Mouse (Mus musculus): ENCODE measurements at regions not wholly inside any gene's neighbourhood (a gene's known extent, or its start where the extent isn't known, plus 50 kb on each side); places are given as distances from the start of the nearest gene placed in this dataset.

- H3K27ac ChIP-seq (replicated peaks), result no peak overlapping the region
- H3K27me3 ChIP-seq (replicated peaks), result no peaks in the 10 kb centered on the region
- no peaks in the 10 kb centered on the region for H3K36me3 ChIP-seq
- no peak overlapping the region for H3K4me3 ChIP-seq
- no peak overlapping the region for H3K9ac ChIP-seq
- H3K4me2 ChIP-seq, result no peak overlapping the region
- no peak for ATAC-seq (ENCODE audit: extremely low read depth, insufficient number of reproducible peaks, low FRiP score, low TSS enrichment)
- H3K4me1 ChIP-seq, result no peaks in the 10 kb centered on the region
- no peaks in the 10 kb centered on the region for H3K9me3 ChIP-seq
- 43% methylated on average over 7 of the region's 7 CpGs for WGBS
These were observed 623.4 kb upstream of the Cypt12 start for GRCm38 (mm10) chr3:17324816-17325215.

GRCm38 (mm10) chr3:17325821-17326220, 622.4 kb upstream of the Cypt12 start:
- H3K9ac ChIP-seq, result no peak overlapping the region
- H3K9me3 ChIP-seq, result no peaks in the 10 kb centered on the region
- H3K36me3 ChIP-seq, result no peaks in the 10 kb centered on the region
- no peak overlapping the region for H3K4me2 ChIP-seq
- no peak overlapping the region for H3K27ac ChIP-seq (replicated peaks)
- no peaks in the 10 kb centered on the region for H3K27me3 ChIP-seq (replicated peaks)
- no peak overlapping the region for H3K4me3 ChIP-seq
- 83% methylated on average over 2 of the region's 2 CpGs for WGBS
- ATAC-seq (ENCODE audit: extremely low read depth, insufficient number of reproducible peaks, low FRiP score, low TSS enrichment), result no peak
- no peaks in the 10 kb centered on the region for H3K4me1 ChIP-seq

GRCm38 (mm10) chr3:17326292-17326691, 621.9 kb upstream of the Cypt12 start:
- Histone ChIP-seq H3K9me3 (no peaks in the 10 kb centered on the region), H3K27me3 (replicated peaks) (no peaks in the 10 kb centered on the region), H3K4me1 (no peaks in the 10 kb centered on the region), H3K27ac (replicated peaks) (no peak overlapping the region), H3K36me3 (no peaks in the 10 kb centered on the region), H3K9ac (no peak overlapping the region), H3K4me3 (no peak overlapping the region), H3K4me2 (no peak overlapping the region)
- ATAC-seq (ENCODE audit: extremely low read depth, insufficient number of reproducible peaks, low FRiP score, low TSS enrichment), result no peak
- WGBS, result 82% methylated on average over 8 of the region's 8 CpGs

- Histone ChIP-seq H3K4me3 (no peak overlapping the region), H3K36me3 (no peaks in the 10 kb centered on the region), H3K9ac (no peak overlapping the region), H3K27me3 (replicated peaks) (no peaks in the 10 kb centered on the region), H3K4me2 (no peak overlapping the region), H3K9me3 (no peaks in the 10 kb centered on the region), H3K4me1 (no peaks in the 10 kb centered on the region), H3K27ac (replicated peaks) (no peak overlapping the region)
- ATAC-seq (ENCODE audit: extremely low read depth, insufficient number of reproducible peaks, low FRiP score, low TSS enrichment), result no peak
- WGBS, result 83% methylated on average over 4 of the region's 4 CpGs
These were observed 621.4 kb upstream of the Cypt12 start for GRCm38 (mm10) chr3:17326774-17327173.

GRCm38 (mm10) chr3:17327706-17328105, 620.5 kb upstream of the Cypt12 start:
- Histone ChIP-seq H3K36me3 (no peaks in the 10 kb centered on the region), H3K9ac (no peak overlapping the region), H3K4me2 (no peak overlapping the region), H3K4me3 (no peak overlapping the region), H3K27ac (replicated peaks) (no peak overlapping the region), H3K9me3 (no peaks in the 10 kb centered on the region), H3K4me1 (no peaks in the 10 kb centered on the region), H3K27me3 (replicated peaks) (no peaks in the 10 kb centered on the region)
- ATAC-seq (ENCODE audit: extremely low read depth, insufficient number of reproducible peaks, low FRiP score, low TSS enrichment), result no peak
- WGBS, result 81% methylated on average over 4 of the region's 4 CpGs

GRCm38 (mm10) chr3:17329411-17329810, 618.8 kb upstream of the Cypt12 start:
- Histone ChIP-seq H3K4me3 (no peak overlapping the region), H3K27ac (replicated peaks) (no peak overlapping the region), H3K9ac (no peak overlapping the region), H3K4me2 (no peak overlapping the region), H3K36me3 (no peaks in the 10 kb centered on the region), H3K27me3 (replicated peaks) (no peaks in the 10 kb centered on the region), H3K4me1 (no peaks in the 10 kb centered on the region), H3K9me3 (no peaks in the 10 kb centered on the region)
- no peak for ATAC-seq (ENCODE audit: extremely low read depth, insufficient number of reproducible peaks, low FRiP score, low TSS enrichment)
- WGBS, result 72% methylated on average over 4 of the region's 4 CpGs

GRCm38 (mm10) chr3:17330429-17331373, 617.5 kb upstream of the Cypt12 start:
- Histone ChIP-seq H3K4me1 (no peaks in the 10 kb centered on the region), H3K4me2 (no peak overlapping the region), H3K27me3 (replicated peaks) (no peaks in the 10 kb centered on the region), H3K27ac (replicated peaks) (no peak overlapping the region), H3K9me3 (no peaks in the 10 kb centered on the region), H3K4me3 (no peak overlapping the region), H3K36me3 (no peaks in the 10 kb centered on the region), H3K9ac (no peak overlapping the region)
- ATAC-seq (ENCODE audit: extremely low read depth, insufficient number of reproducible peaks, low FRiP score, low TSS enrichment), result no peak
- 66% methylated on average over 6 of the region's 6 CpGs for WGBS

- Histone ChIP-seq H3K9ac (no peak overlapping the region), H3K9me3 (no peaks in the 10 kb centered on the region), H3K4me1 (no peaks in the 10 kb centered on the region), H3K4me3 (no peak overlapping the region), H3K36me3 (no peaks in the 10 kb centered on the region), H3K27me3 (replicated peaks) (no peaks in the 10 kb centered on the region), H3K27ac (replicated peaks) (no peak overlapping the region), H3K4me2 (no peak overlapping the region)
- ATAC-seq (ENCODE audit: extremely low read depth, insufficient number of reproducible peaks, low FRiP score, low TSS enrichment), result no peak
- 91% methylated on average over 3 of the region's 3 CpGs for WGBS
These were observed 588.0 kb upstream of the Cypt12 start for GRCm38 (mm10) chr3:17360253-17360652.

Data from heart, embryonic 13.5 days (tissue).